Mouse (Mus musculus): ENCODE data around the gene Ahsg. TPM values are rescaled to one million over a fixed set of nuclear protein-coding genes. Genes with fewer than 3 reads are reported as not detected.

Gene Ahsg
- polyA plus RNA-seq, 1 experiment: 0.44 TPM

- peak; percentile 19 for DNase-seq (ENCODE audit: low read depth)
- TF ChIP-seq CTCF (IDR thresholded peaks at IDR 0.05; ENCODE audit: borderline replicate concordance, extremely low read depth, insufficient read depth, insufficient read length): no peak
- no peak for TF ChIP-seq POLR2A (IDR thresholded peaks at IDR 0.05; ENCODE audit: borderline replicate concordance, extremely low read depth, insufficient read depth, insufficient read length, poor library complexity, severe bottlenecking)
Measured at GRCm38 (mm10) chr16:22873369-22873768, 17.7 kb upstream of the Ahsg start.

- TF ChIP-seq CTCF (IDR thresholded peaks at IDR 0.05; ENCODE audit: borderline replicate concordance, extremely low read depth, insufficient read depth, insufficient read length) (peak; percentile 52; the same call in 1 of the 2 replicates), POLR2A (IDR thresholded peaks at IDR 0.05; ENCODE audit: borderline replicate concordance, extremely low read depth, insufficient read depth, insufficient read length, poor library complexity, severe bottlenecking) (no peak)
- DNase-seq (ENCODE audit: low read depth): peak; percentile 37
Measured at GRCm38 (mm10) chr16:22876218-22877043, 14.6 kb upstream of the Ahsg start.

GRCm38 (mm10) chr16:22877660-22878390, 13.3 kb upstream of the Ahsg start:
- DNase-seq (ENCODE audit: low read depth): peak; percentile 64
- TF ChIP-seq POLR2A (IDR thresholded peaks at IDR 0.05; ENCODE audit: borderline replicate concordance, extremely low read depth, insufficient read depth, insufficient read length, poor library complexity, severe bottlenecking) (no peak), CTCF (IDR thresholded peaks at IDR 0.05; ENCODE audit: borderline replicate concordance, extremely low read depth, insufficient read depth, insufficient read length) (no peak)

GRCm38 (mm10) chr16:22878716-22879115, 12.4 kb upstream of the Ahsg start:
- TF ChIP-seq CTCF (IDR thresholded peaks at IDR 0.05; ENCODE audit: borderline replicate concordance, extremely low read depth, insufficient read depth, insufficient read length) (no peak), POLR2A (IDR thresholded peaks at IDR 0.05; ENCODE audit: borderline replicate concordance, extremely low read depth, insufficient read depth, insufficient read length, poor library complexity, severe bottlenecking) (no peak)
- no peak for DNase-seq (ENCODE audit: low read depth)

GRCm38 (mm10) chr16:22879945-22880595, 11.0 kb upstream of the Ahsg start:
- TF ChIP-seq CTCF (IDR thresholded peaks at IDR 0.05; ENCODE audit: borderline replicate concordance, extremely low read depth, insufficient read depth, insufficient read length): no peak
- TF ChIP-seq POLR2A (IDR thresholded peaks at IDR 0.05; ENCODE audit: borderline replicate concordance, extremely low read depth, insufficient read depth, insufficient read length, poor library complexity, severe bottlenecking): no peak
- DNase-seq (ENCODE audit: low read depth): no peak

GRCm38 (mm10) chr16:22880900-22881299, 10.2 kb upstream of the Ahsg start:
- TF ChIP-seq CTCF (IDR thresholded peaks at IDR 0.05; ENCODE audit: borderline replicate concordance, extremely low read depth, insufficient read depth, insufficient read length): no peak
- no peak for TF ChIP-seq POLR2A (IDR thresholded peaks at IDR 0.05; ENCODE audit: borderline replicate concordance, extremely low read depth, insufficient read depth, insufficient read length, poor library complexity, severe bottlenecking)
- peak; percentile 51 for DNase-seq (ENCODE audit: low read depth)

GRCm38 (mm10) chr16:22881487-22881886, 9.6 kb upstream of the Ahsg start:
- no peak for DNase-seq (ENCODE audit: low read depth)
- TF ChIP-seq POLR2A (IDR thresholded peaks at IDR 0.05; ENCODE audit: borderline replicate concordance, extremely low read depth, insufficient read depth, insufficient read length, poor library complexity, severe bottlenecking): no peak
- no peak for TF ChIP-seq CTCF (IDR thresholded peaks at IDR 0.05; ENCODE audit: borderline replicate concordance, extremely low read depth, insufficient read depth, insufficient read length)

- no peak for TF ChIP-seq POLR2A (IDR thresholded peaks at IDR 0.05; ENCODE audit: borderline replicate concordance, extremely low read depth, insufficient read depth, insufficient read length, poor library complexity, severe bottlenecking)
- no peak for TF ChIP-seq CTCF (IDR thresholded peaks at IDR 0.05; ENCODE audit: borderline replicate concordance, extremely low read depth, insufficient read depth, insufficient read length)
- DNase-seq (ENCODE audit: low read depth): no peak
Measured at GRCm38 (mm10) chr16:22883441-22883840, 7.6 kb upstream of the Ahsg start.

GRCm38 (mm10) chr16:22885356-22885755, 5.7 kb upstream of the Ahsg start:
- TF ChIP-seq CTCF (IDR thresholded peaks at IDR 0.05; ENCODE audit: borderline replicate concordance, extremely low read depth, insufficient read depth, insufficient read length) (no peak), POLR2A (IDR thresholded peaks at IDR 0.05; ENCODE audit: borderline replicate concordance, extremely low read depth, insufficient read depth, insufficient read length, poor library complexity, severe bottlenecking) (no peak)

GRCm38 (mm10) chr16:22886726-22887125, 4.4 kb upstream of the Ahsg start:
- DNase-seq (ENCODE audit: low read depth): no peak
- TF ChIP-seq POLR2A (IDR thresholded peaks at IDR 0.05; ENCODE audit: borderline replicate concordance, extremely low read depth, insufficient read depth, insufficient read length, poor library complexity, severe bottlenecking) (no peak), CTCF (IDR thresholded peaks at IDR 0.05; ENCODE audit: borderline replicate concordance, extremely low read depth, insufficient read depth, insufficient read length) (no peak)

More at GRCm38 (mm10) chr16:22885356-22885755, 5.7 kb upstream of the Ahsg start:
- no peak for DNase-seq (ENCODE audit: low read depth)

- TF ChIP-seq POLR2A (IDR thresholded peaks at IDR 0.05; ENCODE audit: borderline replicate concordance, extremely low read depth, insufficient read depth, insufficient read length, poor library complexity, severe bottlenecking) (no peak), CTCF (IDR thresholded peaks at IDR 0.05; ENCODE audit: borderline replicate concordance, extremely low read depth, insufficient read depth, insufficient read length) (no peak)
- DNase-seq (ENCODE audit: low read depth): no peak
Measured at GRCm38 (mm10) chr16:22888835-22889234, 2.2 kb upstream of the Ahsg start.
